Mouse (Mus musculus) bone marrow, adult 2 months (tissue): ENCODE measurements around the gene Podxl2.

Experiments
- CTCF ChIP-seq: fragments of 200-500 bp; IDR thresholded peaks from 2 replicates; pipeline ENCODE4 v1.5.1; 2011; ENCODE audit warnings: low read length, control low read depth; ENCODE audit not compliant: control insufficient read depth, insufficient read depth
- POLR2A ChIP-seq: fragments of 200-500 bp; IDR thresholded peaks from 2 replicates; pipeline ENCODE4 v1.6.1; 2011; ENCODE audit warnings: low read depth, mild to moderate bottlenecking, control low read depth, low read length, borderline replicate concordance; ENCODE audit not compliant: control insufficient read depth

DNA sequence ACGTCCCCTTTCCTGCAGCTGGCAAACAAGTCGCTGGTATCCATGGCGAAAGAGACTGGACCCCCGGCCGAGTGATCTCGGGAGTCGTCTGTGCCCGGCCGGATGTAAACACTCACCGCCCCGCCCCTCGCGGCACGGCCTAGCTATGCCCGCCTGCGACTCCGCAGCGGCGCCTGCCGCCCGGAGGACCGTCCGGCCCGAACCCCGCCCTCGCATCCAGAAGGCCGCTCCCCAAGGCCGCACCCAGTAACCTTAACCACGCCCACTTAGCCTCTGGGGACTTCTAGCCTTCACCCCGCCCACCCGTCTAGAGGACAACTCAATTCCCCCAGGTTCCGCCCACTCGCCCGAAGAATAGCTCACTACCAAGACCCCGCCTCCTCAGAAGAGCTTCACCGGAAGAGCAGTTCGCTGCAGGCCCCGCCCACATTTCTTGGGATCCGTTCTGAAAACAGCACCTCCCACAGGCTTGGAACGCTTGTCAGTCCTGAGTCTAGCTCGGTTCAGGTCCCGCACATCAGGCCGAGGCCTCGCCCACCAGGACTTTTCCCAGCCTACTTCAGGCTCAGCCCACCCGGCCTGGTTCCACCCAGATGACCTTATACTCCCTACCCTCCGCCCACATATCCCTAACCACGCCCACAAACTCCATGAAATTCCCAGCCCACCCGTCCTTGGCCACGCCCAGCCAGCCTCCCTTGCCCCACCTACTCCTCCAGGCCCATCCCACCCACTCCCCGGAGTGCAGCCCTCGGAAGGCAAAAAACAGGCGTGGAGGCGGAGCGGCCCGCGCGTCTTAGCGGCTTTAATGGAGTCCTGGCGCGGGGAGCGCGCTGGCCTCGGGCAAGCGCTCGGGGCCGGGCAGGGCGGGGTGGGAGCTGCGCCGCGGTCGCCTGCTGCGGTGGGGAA lies 32.8 kb downstream of the Podxl2 start, which contains the start of gene Abtb1:
- peak; percentile 60 for TF ChIP-seq CTCF
- TF ChIP-seq POLR2A, result peak; percentile 69; the same call in 1 of the 2 replicates
